Mouse (Mus musculus): ENCODE measurements around the gene Tubg2.

GRCm38 (mm10) chr11:101169301-101170107 lies 13.8 kb downstream of the Tubg2 start:
- TF ChIP-seq CTCF (IDR thresholded peaks at IDR 0.05; ENCODE audit: insufficient read depth, low read depth, low read length) = no peak
- TF ChIP-seq POLR2A (IDR thresholded peaks at IDR 0.05; ENCODE audit: insufficient read depth, low read depth, low read length) = no peak
